Mouse (Mus musculus): ENCODE results near the gene Trem2. TPM values are rescaled to one million over a fixed set of nuclear protein-coding genes. Genes with fewer than 3 reads are reported as not detected.

Gene Trem2
- polyA plus RNA-seq, 1 experiment from 2014 or later, result 3.1 TPM

GRCm38 (mm10) chr17:48376102-48376501 is 29.9 kb downstream of the Trem2 start:
- H3K4me1 ChIP-seq (ENCODE audit: control insufficient read depth, insufficient read depth, low read length), result no peaks in the 10 kb centered on the region
- no peak for ATAC-seq
- no peaks in the 10 kb centered on the region for H3K9me3 ChIP-seq (replicated peaks; ENCODE audit: control insufficient read depth, low read length, poor library complexity, severe bottlenecking)
- H3K27ac ChIP-seq (ENCODE audit: low read length), result no peak overlapping the region
- no peaks in the 10 kb centered on the region for H3K27me3 ChIP-seq (ENCODE audit: control insufficient read depth, insufficient read depth, low read depth, low read length)
- H3K9ac ChIP-seq (ENCODE audit: low read depth, low read length), result no peak overlapping the region
- 97% methylated on average over 1 of the region's 1 CpGs for WGBS
- no peaks in the 10 kb centered on the region for H3K36me3 ChIP-seq (ENCODE audit: control insufficient read depth, insufficient read depth, low read length)
- H3K4me2 ChIP-seq (ENCODE audit: low read length), result no peak overlapping the region
- no peak overlapping the region for H3K4me3 ChIP-seq (ENCODE audit: low read depth, low read length)

GRCm38 (mm10) chr17:48379050-48379449 is 32.8 kb downstream of the Trem2 start:
- H3K27ac ChIP-seq (ENCODE audit: low read length), result no peak overlapping the region
- no peak for ATAC-seq
- no peaks in the 10 kb centered on the region for H3K36me3 ChIP-seq (ENCODE audit: control insufficient read depth, insufficient read depth, low read length)
- no peak overlapping the region for H3K4me2 ChIP-seq (ENCODE audit: low read length)
- H3K4me3 ChIP-seq (ENCODE audit: low read depth, low read length), result no peak overlapping the region
- H3K27me3 ChIP-seq (ENCODE audit: control insufficient read depth, insufficient read depth, low read depth, low read length), result no peaks in the 10 kb centered on the region
- no peaks in the 10 kb centered on the region for H3K4me1 ChIP-seq (ENCODE audit: control insufficient read depth, insufficient read depth, low read length)
- no peaks in the 10 kb centered on the region for H3K9me3 ChIP-seq (replicated peaks; ENCODE audit: control insufficient read depth, low read length, poor library complexity, severe bottlenecking)
- H3K9ac ChIP-seq (ENCODE audit: low read depth, low read length), result no peak overlapping the region

- Histone ChIP-seq H3K36me3 (ENCODE audit: control insufficient read depth, insufficient read depth, low read length) (peaks cover 20% of the 10 kb centered on the region), H3K27ac (ENCODE audit: low read length) (no peak overlapping the region), H3K4me1 (ENCODE audit: control insufficient read depth, insufficient read depth, low read length) (no peaks in the 10 kb centered on the region), H3K9me3 (replicated peaks; ENCODE audit: control insufficient read depth, low read length, poor library complexity, severe bottlenecking) (no peaks in the 10 kb centered on the region), H3K4me2 (ENCODE audit: low read length) (no peak overlapping the region), H3K9ac (ENCODE audit: low read depth, low read length) (no peak overlapping the region), H3K27me3 (ENCODE audit: control insufficient read depth, insufficient read depth, low read depth, low read length) (no peaks in the 10 kb centered on the region), H3K4me3 (ENCODE audit: low read depth, low read length) (no peak overlapping the region)
- ATAC-seq, result no peak
- WGBS, result 83% methylated on average over 2 of the region's 2 CpGs
Measured at GRCm38 (mm10) chr17:48385786-48386461, 39.7 kb downstream of the Trem2 start.

- Histone ChIP-seq H3K36me3 (ENCODE audit: control insufficient read depth, insufficient read depth, low read length) (peaks cover 37% of the 10 kb centered on the region), H3K27me3 (ENCODE audit: control insufficient read depth, insufficient read depth, low read depth, low read length) (no peaks in the 10 kb centered on the region), H3K4me3 (ENCODE audit: low read depth, low read length) (no peak overlapping the region), H3K4me1 (ENCODE audit: control insufficient read depth, insufficient read depth, low read length) (no peaks in the 10 kb centered on the region), H3K27ac (ENCODE audit: low read length) (no peak overlapping the region), H3K9me3 (replicated peaks; ENCODE audit: control insufficient read depth, low read length, poor library complexity, severe bottlenecking) (no peaks in the 10 kb centered on the region), H3K9ac (ENCODE audit: low read depth, low read length) (no peak overlapping the region), H3K4me2 (ENCODE audit: low read length) (no peak overlapping the region)
- WGBS, result 87% methylated on average over 2 of the region's 2 CpGs
- ATAC-seq, result no peak
Measured at GRCm38 (mm10) chr17:48388666-48389065, 42.5 kb downstream of the Trem2 start.

GRCm38 (mm10) chr17:48389442-48389841 is 43.2 kb downstream of the Trem2 start:
- WGBS, result 96% methylated on average over 5 of the region's 5 CpGs
- Histone ChIP-seq H3K4me2 (ENCODE audit: low read length) (no peak overlapping the region), H3K36me3 (ENCODE audit: control insufficient read depth, insufficient read depth, low read length) (peaks cover 38% of the 10 kb centered on the region), H3K9me3 (replicated peaks; ENCODE audit: control insufficient read depth, low read length, poor library complexity, severe bottlenecking) (no peaks in the 10 kb centered on the region), H3K4me1 (ENCODE audit: control insufficient read depth, insufficient read depth, low read length) (no peaks in the 10 kb centered on the region), H3K9ac (ENCODE audit: low read depth, low read length) (no peak overlapping the region), H3K4me3 (ENCODE audit: low read depth, low read length) (no peak overlapping the region), H3K27me3 (ENCODE audit: control insufficient read depth, insufficient read depth, low read depth, low read length) (no peaks in the 10 kb centered on the region), H3K27ac (ENCODE audit: low read length) (no peak overlapping the region)
- no peak for ATAC-seq

GRCm38 (mm10) chr17:48391446-48391845 is 45.2 kb downstream of the Trem2 start:
- H3K27ac ChIP-seq (ENCODE audit: low read length), result no peak overlapping the region
- no peaks in the 10 kb centered on the region for H3K27me3 ChIP-seq (ENCODE audit: control insufficient read depth, insufficient read depth, low read depth, low read length)
- WGBS, result 87% methylated on average over 5 of the region's 5 CpGs
- no peaks in the 10 kb centered on the region for H3K9me3 ChIP-seq (replicated peaks; ENCODE audit: control insufficient read depth, low read length, poor library complexity, severe bottlenecking)
- no peak for ATAC-seq
- H3K4me1 ChIP-seq (ENCODE audit: control insufficient read depth, insufficient read depth, low read length), result no peaks in the 10 kb centered on the region
- peaks cover 42% of the 10 kb centered on the region for H3K36me3 ChIP-seq (ENCODE audit: control insufficient read depth, insufficient read depth, low read length)
- H3K9ac ChIP-seq (ENCODE audit: low read depth, low read length), result no peak overlapping the region
- H3K4me2 ChIP-seq (ENCODE audit: low read length), result no peak overlapping the region
- no peak overlapping the region for H3K4me3 ChIP-seq (ENCODE audit: low read depth, low read length)

GRCm38 (mm10) chr17:48392616-48393015 is 46.4 kb downstream of the Trem2 start:
- Histone ChIP-seq H3K27me3 (ENCODE audit: control insufficient read depth, insufficient read depth, low read depth, low read length) (no peaks in the 10 kb centered on the region), H3K4me2 (ENCODE audit: low read length) (no peak overlapping the region), H3K4me1 (ENCODE audit: control insufficient read depth, insufficient read depth, low read length) (no peaks in the 10 kb centered on the region), H3K4me3 (ENCODE audit: low read depth, low read length) (no peak overlapping the region), H3K36me3 (ENCODE audit: control insufficient read depth, insufficient read depth, low read length) (peaks cover 42% of the 10 kb centered on the region), H3K9ac (ENCODE audit: low read depth, low read length) (no peak overlapping the region), H3K9me3 (replicated peaks; ENCODE audit: control insufficient read depth, low read length, poor library complexity, severe bottlenecking) (no peaks in the 10 kb centered on the region), H3K27ac (ENCODE audit: low read length) (no peak overlapping the region)
- ATAC-seq, result no peak
- 97% methylated on average over 3 of the region's 3 CpGs for WGBS

GRCm38 (mm10) chr17:48401710-48402109 is 55.5 kb downstream of the Trem2 start:
- Histone ChIP-seq H3K27ac (ENCODE audit: low read length) (no peak overlapping the region), H3K27me3 (ENCODE audit: control insufficient read depth, insufficient read depth, low read depth, low read length) (no peaks in the 10 kb centered on the region), H3K9me3 (replicated peaks; ENCODE audit: control insufficient read depth, low read length, poor library complexity, severe bottlenecking) (no peaks in the 10 kb centered on the region), H3K36me3 (ENCODE audit: control insufficient read depth, insufficient read depth, low read length) (peaks cover 9% of the 10 kb centered on the region; the same call in 1 of the 2 replicates), H3K9ac (ENCODE audit: low read depth, low read length) (no peak overlapping the region), H3K4me2 (ENCODE audit: low read length) (no peak overlapping the region), H3K4me3 (ENCODE audit: low read depth, low read length) (no peak overlapping the region), H3K4me1 (ENCODE audit: control insufficient read depth, insufficient read depth, low read length) (no peaks in the 10 kb centered on the region)
- ATAC-seq, result no peak
- 83% methylated on average over 4 of the region's 4 CpGs for WGBS

GRCm38 (mm10) chr17:48402751-48403150 is 56.5 kb downstream of the Trem2 start:
- Histone ChIP-seq H3K27ac (ENCODE audit: low read length) (no peak overlapping the region), H3K4me2 (ENCODE audit: low read length) (no peak overlapping the region), H3K9ac (ENCODE audit: low read depth, low read length) (no peak overlapping the region), H3K4me3 (ENCODE audit: low read depth, low read length) (no peak overlapping the region), H3K27me3 (ENCODE audit: control insufficient read depth, insufficient read depth, low read depth, low read length) (no peaks in the 10 kb centered on the region), H3K4me1 (ENCODE audit: control insufficient read depth, insufficient read depth, low read length) (peaks cover 4% of the 10 kb centered on the region), H3K9me3 (replicated peaks; ENCODE audit: control insufficient read depth, low read length, poor library complexity, severe bottlenecking) (no peaks in the 10 kb centered on the region), H3K36me3 (ENCODE audit: control insufficient read depth, insufficient read depth, low read length) (peaks cover 9% of the 10 kb centered on the region; the same call in 1 of the 2 replicates)
- 90% methylated on average over 3 of the region's 3 CpGs for WGBS
- ATAC-seq, result no peak
